Mouse (Mus musculus): ENCODE measurements around the gene Jade3.
"Not testable (repeated sequence)": the region's sequence is repeated elsewhere in the genome, so short reads cannot be mapped to it uniquely, and the experiment has no call there.

Gene Jade3

DNA sequence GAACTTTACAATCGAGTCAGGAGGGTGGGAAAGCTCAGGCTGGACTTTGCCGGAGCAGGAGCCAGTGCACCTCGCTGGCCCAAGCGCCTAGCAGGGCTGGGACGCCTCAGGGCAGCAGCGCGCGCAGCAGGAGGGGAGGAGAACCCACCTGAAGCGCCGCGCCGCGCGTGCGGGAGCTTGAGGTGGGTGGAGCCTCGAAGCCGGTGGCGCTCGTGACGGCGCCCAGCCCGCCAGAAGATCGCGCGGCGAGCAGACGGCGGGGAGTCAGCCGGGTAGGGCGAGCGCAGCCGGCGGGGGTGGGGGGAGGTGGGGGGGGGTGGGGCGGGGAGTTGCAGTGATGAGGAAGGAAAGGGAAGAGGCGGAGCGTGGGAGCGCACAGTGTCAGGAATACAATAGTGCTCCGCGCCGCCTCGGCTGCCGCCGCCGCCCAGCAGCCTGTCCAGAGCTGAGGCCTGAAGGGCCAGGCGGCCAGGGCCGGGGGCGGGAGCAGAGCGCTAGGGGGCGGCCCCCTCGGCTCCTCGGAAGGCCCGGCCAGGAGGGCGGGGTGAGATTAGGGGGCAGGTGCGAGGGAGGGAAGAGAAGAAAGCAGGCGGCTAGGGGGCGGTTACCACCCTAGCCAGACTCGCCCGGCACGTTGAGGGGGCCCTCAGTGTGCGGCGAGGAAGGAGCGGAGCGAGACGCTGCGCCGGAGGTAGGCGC is at the start of gene Jade3:
Gene Jade3, plus strand, starts transcription at position 549 of the 699 bp plus-strand sequence.
- DNase-seq: peak; percentile 90

DNA sequence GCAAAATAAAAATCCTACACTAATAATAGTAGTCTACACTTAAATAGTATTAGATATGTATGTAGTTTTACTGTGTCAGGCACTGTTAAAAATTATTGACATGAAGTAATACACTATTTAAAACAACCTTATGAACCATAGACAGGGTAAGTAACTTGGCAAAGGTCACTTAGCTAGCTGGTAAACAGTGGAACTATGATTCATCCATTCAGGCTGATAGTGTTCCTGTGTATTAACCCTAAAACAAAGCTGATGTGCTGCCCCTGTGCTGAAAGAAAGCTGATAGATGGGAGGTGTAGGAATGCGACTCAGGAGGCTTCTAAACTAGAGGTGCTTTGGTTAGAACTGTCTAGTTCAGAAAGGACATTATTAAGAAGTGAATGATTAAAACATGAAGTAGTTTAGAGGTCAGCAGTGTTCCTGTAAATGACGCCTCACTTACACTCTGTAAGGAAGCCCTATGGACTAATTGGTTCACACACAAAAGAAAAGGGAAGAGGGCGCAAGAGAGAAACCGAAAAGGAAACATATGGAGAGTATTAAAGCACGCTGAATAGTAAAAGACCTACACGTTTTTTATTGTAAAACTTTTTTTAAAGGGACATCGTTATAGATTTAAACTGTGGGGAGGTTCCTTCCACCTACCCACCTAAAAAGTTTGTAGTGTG is 46.0 kb upstream of the Jade3 start:
- DNase-seq: no peak

DNA sequence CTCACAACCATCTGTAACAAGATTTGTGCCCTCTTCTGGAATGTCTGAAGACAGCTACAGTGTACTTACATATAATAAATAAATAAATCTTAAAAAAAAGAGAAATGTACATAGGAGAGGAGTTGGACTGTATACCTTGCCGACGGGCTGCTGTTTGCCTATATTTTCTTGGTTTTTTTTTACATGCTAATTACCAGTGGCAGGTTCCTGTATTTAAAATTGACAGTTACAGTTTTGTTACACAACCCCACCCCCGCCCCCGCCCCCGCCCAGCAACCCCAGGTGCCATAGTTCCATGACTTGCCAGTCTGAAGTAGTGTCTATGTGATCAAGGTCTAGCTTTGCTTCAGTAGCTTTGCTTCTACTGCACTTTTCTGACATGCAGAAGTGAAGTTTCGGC is 43.2 kb upstream of the Jade3 start:
- DNase-seq: no peak

- no peak for DNase-seq
Measured at GRCm38 (mm10) chrX:20387006-20387405, 38.5 kb upstream of the Jade3 start.

DNA sequence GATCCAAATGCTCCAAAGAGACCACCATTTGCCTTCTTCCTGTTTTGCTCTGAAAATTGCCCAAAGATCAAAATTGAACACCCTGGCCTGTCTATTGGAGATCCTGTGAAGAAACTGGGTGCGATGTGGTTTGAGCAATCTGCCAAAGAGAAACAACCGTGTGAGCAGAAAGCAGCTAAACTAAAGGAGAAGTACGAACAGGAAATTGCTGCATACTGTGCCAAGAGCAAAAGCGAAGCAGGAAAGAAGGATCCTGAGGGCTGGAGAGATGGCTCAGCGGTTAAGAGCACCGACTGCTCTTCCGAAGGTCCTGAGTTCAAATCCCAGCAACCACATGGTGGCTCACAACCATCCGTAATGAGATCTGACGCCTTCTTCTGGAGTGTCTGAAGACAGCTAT is 33.5 kb upstream of the Jade3 start:
- not testable (repeated sequence) for DNase-seq

DNA sequence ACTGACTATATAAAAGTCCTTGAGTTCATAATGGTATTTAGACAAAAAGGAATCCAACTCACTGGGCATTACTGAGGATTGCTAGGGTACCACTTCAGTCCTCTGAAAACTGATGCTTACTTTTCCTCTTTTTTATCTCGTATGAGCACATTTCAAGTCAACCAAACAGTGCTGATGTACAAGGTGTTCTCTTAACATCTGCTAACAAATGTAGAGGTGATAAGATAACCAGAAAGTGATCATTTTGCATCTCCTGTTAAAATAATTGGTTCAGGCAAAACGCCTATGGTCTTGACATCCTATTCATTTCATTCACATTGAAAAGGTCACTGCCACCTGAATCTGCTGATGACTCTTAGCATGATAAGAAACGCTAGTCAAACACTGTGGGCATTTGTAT is 32.5 kb upstream of the Jade3 start:
- DNase-seq: no peak

GRCm38 (mm10) chrX:20404068-20404467 is 21.4 kb upstream of the Jade3 start:
- DNase-seq: no peak

DNA sequence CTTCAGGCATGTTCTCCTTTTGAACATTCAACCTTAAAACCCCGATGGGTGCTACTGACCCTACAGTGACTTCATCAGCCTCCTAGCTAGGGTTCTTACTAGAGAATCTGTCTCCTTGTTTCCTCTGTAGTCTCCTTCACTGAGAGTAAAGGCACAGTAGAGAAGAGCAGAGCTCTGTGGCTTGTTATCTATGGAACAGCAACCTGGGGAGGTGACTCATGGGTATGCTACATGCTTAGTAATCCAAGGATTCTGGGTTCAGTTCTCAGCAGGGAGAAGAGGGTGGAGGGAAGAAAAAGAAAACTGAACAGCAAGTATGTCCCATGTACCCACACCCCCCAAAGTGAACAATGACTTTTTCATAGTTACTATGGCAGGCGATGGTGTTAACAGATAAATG is 18.6 kb upstream of the Jade3 start:
- DNase-seq: no peak

GRCm38 (mm10) chrX:20407676-20408075 is 17.8 kb upstream of the Jade3 start:
- DNase-seq: no peak

GRCm38 (mm10) chrX:20411382-20411781 is 14.1 kb upstream of the Jade3 start:
- no peak for DNase-seq

- DNase-seq: peak; percentile 51
Measured at GRCm38 (mm10) chrX:20412221-20412620, 13.3 kb upstream of the Jade3 start.

- peak; percentile 13 for DNase-seq
Measured at GRCm38 (mm10) chrX:20414885-20415622, 10.4 kb upstream of the Jade3 start.

DNA sequence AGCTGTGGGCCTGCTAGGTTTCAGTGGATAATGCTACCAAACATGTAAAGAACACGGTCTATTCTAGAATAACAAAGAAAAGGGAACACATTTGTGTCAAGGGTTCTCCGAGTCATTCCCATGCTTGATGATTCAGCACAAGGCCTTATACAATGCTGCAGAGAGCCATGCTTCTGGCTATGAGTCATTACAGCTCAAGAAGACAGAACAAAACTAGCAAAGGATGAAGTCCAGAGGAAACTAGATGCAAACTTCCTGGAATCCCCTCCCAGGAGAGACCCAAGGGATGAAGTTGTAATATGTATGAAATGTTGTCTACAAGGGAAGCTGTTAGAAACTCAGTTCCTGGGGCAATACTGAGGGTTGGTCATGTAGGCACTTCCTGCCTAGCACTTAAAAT is 7.0 kb upstream of the Jade3 start:
- no peak for DNase-seq

GRCm38 (mm10) chrX:20419536-20419935 is 6.0 kb upstream of the Jade3 start:
- DNase-seq: peak; percentile 47

DNA sequence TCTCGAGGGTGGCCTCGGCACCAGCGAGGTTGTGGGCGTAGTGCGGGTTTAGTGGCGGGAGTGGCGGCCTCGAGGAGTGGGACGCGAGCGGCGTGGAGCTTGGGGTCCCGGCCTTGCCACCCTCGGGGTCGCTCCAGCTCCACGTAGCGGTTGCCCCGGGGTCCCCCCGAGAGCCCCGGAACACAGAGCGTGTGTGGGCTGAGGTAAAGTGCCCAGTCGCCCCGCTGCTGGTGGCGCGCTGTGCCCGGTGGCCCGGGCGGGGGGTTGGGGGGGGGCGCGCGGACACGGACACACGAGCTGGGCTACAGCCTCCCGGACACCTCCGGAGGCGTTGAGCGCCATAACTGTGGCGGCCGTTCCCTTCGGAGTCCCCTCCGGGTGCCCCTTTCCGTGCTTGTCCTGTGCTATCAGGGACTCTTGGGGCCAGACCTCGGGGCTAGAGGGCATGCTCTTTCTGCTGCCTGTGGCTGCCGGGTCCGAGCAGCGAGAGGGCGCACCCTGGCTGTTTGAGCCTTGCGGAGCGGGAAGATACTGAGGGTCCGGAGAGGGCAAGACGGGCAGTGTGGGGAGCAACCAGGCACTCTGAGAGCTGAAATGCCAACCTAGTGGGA is 456 bp downstream of the Jade3 start:
- DNase-seq: peak; percentile 75

DNA sequence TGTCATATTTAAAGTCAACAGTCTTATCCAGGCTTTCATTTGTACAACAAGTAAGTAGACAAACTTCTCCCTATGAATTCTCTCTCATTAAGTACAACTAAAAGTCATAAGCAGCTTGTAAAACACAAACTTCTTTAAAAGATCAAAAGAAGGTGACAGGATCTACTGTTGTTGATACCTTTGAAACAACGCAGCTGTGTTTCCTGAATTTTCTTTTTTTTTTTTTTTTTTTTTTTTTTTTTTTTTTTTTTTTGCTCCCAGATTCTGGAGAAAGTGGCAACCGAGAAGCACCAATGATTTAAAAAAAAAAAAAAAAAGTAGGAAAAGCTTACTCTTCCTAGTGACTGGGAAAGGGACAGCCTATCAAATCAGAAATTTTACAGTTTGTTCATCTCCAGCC is 57.7 kb downstream of the Jade3 start:
- no peak for DNase-seq

GRCm38 (mm10) chrX:20497682-20498081 is 72.2 kb downstream of the Jade3 start:
- DNase-seq: no peak

GRCm38 (mm10) chrX:20520290-20520939 is 94.9 kb downstream of the Jade3 start:
- DNase-seq: no peak

GRCm38 (mm10) chrX:20521578-20521977 is 96.1 kb downstream of the Jade3 start:
- no peak for DNase-seq

GRCm38 (mm10) chrX:20532621-20533020 is 107.1 kb downstream of the Jade3 start:
- no peak for DNase-seq

GRCm38 (mm10) chrX:20543867-20544266 is 118.4 kb downstream of the Jade3 start:
- no peak for DNase-seq

DNA sequence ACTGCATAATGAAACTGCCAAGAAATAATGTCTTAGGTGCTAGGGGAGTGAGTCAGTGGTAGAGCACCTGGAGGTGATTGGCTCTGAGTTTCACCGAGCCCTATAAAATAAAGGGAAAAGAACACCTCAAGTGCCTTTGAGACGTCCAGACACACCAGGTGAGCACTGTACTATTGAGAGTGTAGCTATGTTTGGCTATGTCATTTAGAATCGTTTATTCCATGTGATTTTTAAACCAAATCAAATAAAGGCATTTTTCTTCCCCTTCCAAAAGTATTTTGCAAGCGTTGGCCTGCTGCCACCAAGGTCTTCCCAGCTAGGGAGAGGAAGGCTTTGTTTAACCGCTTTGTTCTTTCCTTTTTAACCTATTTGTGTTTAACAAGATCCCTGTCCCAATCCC is 122.1 kb downstream of the Jade3 start:
- DNase-seq: no peak

Data from liver (tissue).